Mouse (Mus musculus): ENCODE results near the gene Cwc27. TPM values are rescaled to one million over a fixed set of nuclear protein-coding genes. Genes with fewer than 3 reads are reported as not detected.

Cwc27 gene
- polyA plus RNA-seq, 1 experiment from 2014 or later, result 16.3 TPM

GRCm38 (mm10) chr13:104841937-104842336 lies 25.0 kb upstream of the Cwc27 start:
- H3K4me2 ChIP-seq (replicated peaks; ENCODE audit: low read depth), result no peak overlapping the region
- no peak for TF ChIP-seq CTCF (IDR thresholded peaks at IDR 0.05; ENCODE audit: low read depth)
- no peak overlapping the region for H3K9ac ChIP-seq (ENCODE audit: low read length)
- H3K27me3 ChIP-seq (ENCODE audit: control insufficient read depth, insufficient read depth, low read length), result no peaks in the 10 kb centered on the region
- ATAC-seq (ENCODE audit: low FRiP score, low TSS enrichment) (no peak), DNase-seq (ENCODE audit: low spot score) (no peak)
- no peaks in the 10 kb centered on the region for H3K9me3 ChIP-seq (ENCODE audit: control insufficient read depth, low read length)
- no peak overlapping the region for H3K27ac ChIP-seq (replicated peaks)
- peaks cover 3% of the 10 kb centered on the region for H3K36me3 ChIP-seq (ENCODE audit: control insufficient read depth, insufficient read depth, low read length)
- no peaks in the 10 kb centered on the region for H3K4me1 ChIP-seq (replicated peaks; ENCODE audit: control insufficient read depth, insufficient read depth)
- WGBS, result 56% methylated on average over 4 of the region's 4 CpGs
- H3K4me3 ChIP-seq (ENCODE audit: low read depth, low read length), result no peak overlapping the region

GRCm38 (mm10) chr13:104837628-104838027 lies 20.7 kb upstream of the Cwc27 start:
- Histone ChIP-seq H3K36me3 (ENCODE audit: control insufficient read depth, insufficient read depth, low read length) (peaks cover 8% of the 10 kb centered on the region), H3K9me3 (ENCODE audit: control insufficient read depth, low read length) (no peaks in the 10 kb centered on the region), H3K4me1 (replicated peaks; ENCODE audit: control insufficient read depth, insufficient read depth) (no peaks in the 10 kb centered on the region), H3K9ac (ENCODE audit: low read length) (no peak overlapping the region), H3K4me3 (ENCODE audit: low read depth, low read length) (no peak overlapping the region), H3K4me2 (replicated peaks; ENCODE audit: low read depth) (no peak overlapping the region), H3K27me3 (ENCODE audit: control insufficient read depth, insufficient read depth, low read length) (no peaks in the 10 kb centered on the region), H3K27ac (replicated peaks) (no peak overlapping the region)
- ATAC-seq (ENCODE audit: low FRiP score, low TSS enrichment) (no peak), DNase-seq (ENCODE audit: low spot score) (no peak)
- 64% methylated on average over 7 of the region's 7 CpGs for WGBS
- no peak for TF ChIP-seq CTCF (IDR thresholded peaks at IDR 0.05; ENCODE audit: low read depth)
- TF ChIP-seq EP300 (optimal IDR thresholded peaks at IDR 0.05), result no peak

- H3K4me3 ChIP-seq (ENCODE audit: low read depth, low read length), result no peak overlapping the region
- no peak for TF ChIP-seq EP300 (optimal IDR thresholded peaks at IDR 0.05)
- TF ChIP-seq CTCF (IDR thresholded peaks at IDR 0.05; ENCODE audit: low read depth), result no peak
- ATAC-seq (ENCODE audit: low FRiP score, low TSS enrichment), result no peak
- H3K4me1 ChIP-seq (replicated peaks; ENCODE audit: control insufficient read depth, insufficient read depth), result no peaks in the 10 kb centered on the region
- peaks cover 12% of the 10 kb centered on the region for H3K36me3 ChIP-seq (ENCODE audit: control insufficient read depth, insufficient read depth, low read length)
- H3K9me3 ChIP-seq (ENCODE audit: control insufficient read depth, low read length), result no peaks in the 10 kb centered on the region
- 95% methylated on average over 13 of the region's 13 CpGs for whole genome bisulfite sequencing
- no peak overlapping the region for H3K27ac ChIP-seq (replicated peaks)
- no peak overlapping the region for H3K4me2 ChIP-seq (replicated peaks; ENCODE audit: low read depth)
- DNase-seq (ENCODE audit: low spot score), result no peak
- H3K27me3 ChIP-seq (ENCODE audit: control insufficient read depth, insufficient read depth, low read length), result no peaks in the 10 kb centered on the region
- H3K9ac ChIP-seq (ENCODE audit: low read length), result no peak overlapping the region
Measured at GRCm38 (mm10) chr13:104832811-104833210, 15.9 kb upstream of the Cwc27 start.

- Histone ChIP-seq H3K27me3 (ENCODE audit: control insufficient read depth, insufficient read depth, low read length) (no peaks in the 10 kb centered on the region), H3K4me3 (ENCODE audit: low read depth, low read length) (no peak overlapping the region), H3K36me3 (ENCODE audit: control insufficient read depth, insufficient read depth, low read length) (peaks cover 11% of the 10 kb centered on the region; the same call in 1 of the 2 replicates), H3K4me2 (replicated peaks; ENCODE audit: low read depth) (no peak overlapping the region), H3K4me1 (replicated peaks; ENCODE audit: control insufficient read depth, insufficient read depth) (no peaks in the 10 kb centered on the region), H3K27ac (replicated peaks) (no peak overlapping the region), H3K9me3 (ENCODE audit: control insufficient read depth, low read length) (no peaks in the 10 kb centered on the region), H3K9ac (ENCODE audit: low read length) (no peak overlapping the region)
- WGBS, result 91% methylated on average over 2 of the region's 2 CpGs
- ATAC-seq (ENCODE audit: low FRiP score, low TSS enrichment) (no peak), DNase-seq (ENCODE audit: low spot score) (no peak)
- no peak for TF ChIP-seq CTCF (IDR thresholded peaks at IDR 0.05; ENCODE audit: low read depth)
- TF ChIP-seq EP300 (optimal IDR thresholded peaks at IDR 0.05), result no peak
Measured at GRCm38 (mm10) chr13:104825470-104825869, 8.5 kb upstream of the Cwc27 start.

GRCm38 (mm10) chr13:104822411-104822838 lies 5.5 kb upstream of the Cwc27 start:
- Histone ChIP-seq H3K27ac (replicated peaks) (no peak overlapping the region), H3K4me3 (ENCODE audit: low read depth, low read length) (no peak overlapping the region), H3K27me3 (ENCODE audit: control insufficient read depth, insufficient read depth, low read length) (no peaks in the 10 kb centered on the region), H3K36me3 (ENCODE audit: control insufficient read depth, insufficient read depth, low read length) (0 out of 2 replicates have a peak, but pooled peaks cover 4% of the 10 kb centered on the region), H3K4me2 (replicated peaks; ENCODE audit: low read depth) (no peak overlapping the region), H3K4me1 (replicated peaks; ENCODE audit: control insufficient read depth, insufficient read depth) (peaks cover 2% of the 10 kb centered on the region; the same call in 1 of the 2 replicates), H3K9ac (ENCODE audit: low read length) (no peak overlapping the region), H3K9me3 (ENCODE audit: control insufficient read depth, low read length) (no peaks in the 10 kb centered on the region)
- WGBS, result 32% methylated on average over 8 of the region's 8 CpGs
- no peak for DNase-seq (ENCODE audit: low spot score)
- no peak for ATAC-seq (ENCODE audit: low FRiP score, low TSS enrichment)
- TF ChIP-seq CTCF (IDR thresholded peaks at IDR 0.05; ENCODE audit: low read depth) (no peak), EP300 (optimal IDR thresholded peaks at IDR 0.05) (no peak)

- no peaks in the 10 kb centered on the region for H3K27me3 ChIP-seq (ENCODE audit: control insufficient read depth, insufficient read depth, low read length)
- WGBS, result 88% methylated on average over 1 of the region's 1 CpGs
- no peaks in the 10 kb centered on the region for H3K9me3 ChIP-seq (ENCODE audit: control insufficient read depth, low read length)
- H3K27ac ChIP-seq (replicated peaks), result no peak overlapping the region
- H3K4me3 ChIP-seq (ENCODE audit: low read depth, low read length), result no peak overlapping the region
- H3K36me3 ChIP-seq (ENCODE audit: control insufficient read depth, insufficient read depth, low read length), result 0 out of 2 replicates have a peak, but pooled peaks cover under 1% of the 10 kb centered on the region
- peaks cover 2% of the 10 kb centered on the region; the same call in 1 of the 2 replicates for H3K4me1 ChIP-seq (replicated peaks; ENCODE audit: control insufficient read depth, insufficient read depth)
- TF ChIP-seq EP300 (optimal IDR thresholded peaks at IDR 0.05) (no peak), CTCF (IDR thresholded peaks at IDR 0.05; ENCODE audit: low read depth) (no peak)
- DNase-seq (ENCODE audit: low spot score) (no peak), ATAC-seq (ENCODE audit: low FRiP score, low TSS enrichment) (no peak)
- no peak overlapping the region for H3K4me2 ChIP-seq (replicated peaks; ENCODE audit: low read depth)
- no peak overlapping the region for H3K9ac ChIP-seq (ENCODE audit: low read length)
Measured at GRCm38 (mm10) chr13:104821908-104822307, 5.0 kb upstream of the Cwc27 start.

Measured in stomach, postnatal 0 days (tissue).